Mouse (Mus musculus) cerebellum, adult 11 months (tissue): ENCODE measurements at regions not wholly inside any gene's neighbourhood (a gene's known extent, or its start where the extent isn't known, plus 50 kb on each side); places are given as distances from the start of the nearest gene placed in this dataset.

ENCODE experiments used
- DNase-seq: peaks from one replicate; pipeline ENCODE4 v3.0.0; 2022

DNA sequence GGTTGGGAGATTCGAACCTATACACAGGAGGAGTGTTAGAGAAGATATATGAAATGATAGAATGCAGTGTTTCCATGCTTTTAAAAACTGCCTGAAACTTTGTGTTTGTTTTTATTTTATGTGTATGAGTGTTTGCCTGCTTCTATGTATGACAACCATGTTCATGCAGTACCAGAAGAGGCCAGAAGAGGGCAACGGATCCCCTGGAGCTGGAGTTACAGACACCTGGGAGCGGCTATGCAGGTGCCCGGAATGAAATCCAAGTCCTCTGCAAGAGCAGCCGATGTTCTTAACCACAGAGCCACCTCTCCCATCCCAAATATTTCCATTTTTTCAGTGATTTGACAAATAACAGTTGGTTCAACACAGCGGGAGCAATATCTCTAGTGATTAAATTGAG lies 247.5 kb upstream of the Dio3 start:
- DNase-seq = no peak

GRCm38 (mm10) chr12:110035171-110035570 lies 243.7 kb upstream of the Dio3 start:
- no peak for DNase-seq

GRCm38 (mm10) chr12:110040682-110041081 lies 238.2 kb upstream of the Dio3 start:
- no peak for DNase-seq

GRCm38 (mm10) chr12:110041782-110042181 lies 237.1 kb upstream of the Dio3 start:
- no peak for DNase-seq

DNA sequence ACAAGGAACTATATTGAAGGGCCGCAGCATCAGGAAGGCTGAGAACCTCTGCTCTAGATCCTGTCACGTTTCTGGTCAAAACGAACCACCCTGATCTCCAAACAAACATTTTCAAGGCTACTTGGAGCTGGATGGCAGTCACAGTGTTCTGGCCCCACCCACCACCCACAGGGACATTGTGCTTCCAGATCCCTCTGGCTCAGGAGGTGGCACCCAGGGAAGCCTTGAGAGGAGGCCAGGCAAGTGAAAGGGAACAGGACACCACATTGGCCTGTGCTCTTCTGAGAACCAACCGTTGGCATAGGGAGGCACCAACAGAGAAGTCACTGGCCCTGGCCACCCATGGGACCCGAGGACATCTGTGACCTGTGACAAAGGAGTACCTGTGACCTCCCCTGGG lies 234.6 kb upstream of the Dio3 start:
- DNase-seq = no peak

DNA sequence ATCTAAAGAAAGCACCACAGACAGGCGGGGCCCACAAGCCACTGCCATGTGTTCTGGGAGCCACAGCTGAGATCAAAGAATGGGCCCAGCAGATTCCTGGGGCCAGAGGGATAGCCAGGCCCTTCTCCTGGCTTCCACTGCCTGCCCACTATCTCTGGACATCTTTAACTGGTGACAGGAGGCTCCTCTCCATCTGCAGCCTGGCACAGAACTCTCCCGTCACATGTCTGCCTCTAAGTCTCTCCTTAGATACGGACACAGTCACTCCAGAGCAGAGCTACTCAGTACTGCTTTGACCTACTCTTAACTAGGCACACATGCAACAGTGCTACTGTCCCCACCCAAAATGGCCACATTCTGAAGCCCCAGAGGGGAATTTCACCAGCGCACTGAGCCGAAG lies 234.1 kb upstream of the Dio3 start:
- no peak for DNase-seq

- DNase-seq = no peak
Observed at GRCm38 (mm10) chr12:110045770-110046330, 233.0 kb upstream of the Dio3 start.

DNA sequence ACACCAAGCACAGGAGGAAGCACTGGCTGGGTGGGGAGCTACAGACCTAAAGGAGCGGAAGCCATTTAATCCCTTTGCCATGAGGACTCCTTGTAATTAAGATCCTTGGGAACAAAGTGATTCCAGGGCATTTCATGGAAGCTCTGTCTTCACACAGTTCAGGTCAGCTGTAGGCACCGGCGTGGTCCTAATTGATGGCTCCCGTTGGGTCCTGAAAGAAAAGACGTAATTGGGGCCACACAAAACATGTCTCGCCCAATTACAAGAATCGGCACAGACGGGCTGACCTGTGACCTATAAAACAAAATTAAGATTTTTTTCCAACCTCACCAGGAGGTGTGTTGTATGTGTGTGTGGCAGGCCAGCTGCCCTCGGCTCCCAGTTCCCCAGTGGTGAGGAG lies 232.3 kb upstream of the Dio3 start:
- DNase-seq = no peak

DNA sequence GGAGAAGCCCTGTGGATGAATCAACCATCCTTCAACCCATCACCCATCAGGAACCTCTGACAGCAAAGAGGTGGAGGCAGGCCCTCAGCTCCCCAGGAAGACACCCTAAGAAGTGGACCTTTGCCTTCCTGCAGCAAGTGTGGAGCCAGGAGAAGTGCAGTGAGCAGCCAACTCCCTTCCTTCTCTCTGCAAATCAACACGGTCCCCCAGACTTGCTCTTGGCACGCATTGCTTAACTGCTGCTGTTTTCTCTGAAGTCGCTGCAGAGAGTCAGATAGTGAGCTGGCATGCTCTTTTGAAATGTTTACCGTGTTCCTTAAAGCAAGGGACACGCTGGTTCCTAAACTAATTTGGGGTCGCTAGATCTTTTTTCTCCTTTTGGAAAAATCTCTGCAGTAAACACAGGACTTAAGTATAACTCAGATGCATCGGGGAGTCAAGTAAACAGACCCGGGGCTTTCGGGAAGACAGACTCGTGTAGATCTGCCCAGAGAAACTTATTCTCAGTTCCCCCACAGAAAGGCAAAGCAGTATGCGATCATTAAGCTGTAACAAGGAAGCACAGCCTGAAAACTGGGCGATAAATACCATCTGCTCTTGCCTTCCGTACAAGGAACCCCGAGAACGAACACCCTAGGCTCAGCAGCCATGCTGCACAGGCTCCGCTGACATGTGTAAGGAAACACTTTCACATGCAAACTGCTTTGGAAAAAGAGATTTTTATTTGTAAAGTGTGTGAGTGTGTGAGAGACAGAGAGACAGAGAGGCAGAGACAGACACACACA lies 231.2 kb upstream of the Dio3 start:
- no peak for DNase-seq

DNA sequence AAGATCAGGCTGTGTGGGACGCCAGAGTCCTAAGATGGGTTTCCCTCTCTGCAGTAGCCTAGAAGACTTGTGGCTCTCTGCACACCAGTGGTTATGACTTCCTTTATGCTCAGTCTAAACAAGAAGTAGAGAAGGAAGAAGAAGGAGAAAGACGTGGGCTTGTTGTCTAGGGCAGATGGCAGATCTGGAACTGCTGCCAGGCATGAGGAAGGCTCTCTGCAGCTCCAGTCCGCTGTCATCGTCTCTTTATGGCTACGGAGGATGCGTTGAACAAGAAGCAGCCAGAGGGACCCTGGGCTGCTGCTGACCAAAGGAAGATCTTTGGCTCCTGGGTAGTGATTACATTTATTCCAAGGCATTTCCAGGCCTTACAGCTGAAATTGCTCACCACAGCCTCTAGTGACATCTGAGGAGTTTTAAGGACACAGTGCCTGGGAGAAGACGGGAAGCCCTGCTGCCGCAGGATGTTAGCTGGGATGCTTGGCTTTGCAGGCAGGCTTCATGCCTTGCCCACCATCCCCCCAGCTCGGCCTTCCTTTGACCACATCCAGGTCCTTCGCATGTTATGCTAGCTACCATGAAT lies 229.6 kb upstream of the Dio3 start:
- DNase-seq = no peak

DNA sequence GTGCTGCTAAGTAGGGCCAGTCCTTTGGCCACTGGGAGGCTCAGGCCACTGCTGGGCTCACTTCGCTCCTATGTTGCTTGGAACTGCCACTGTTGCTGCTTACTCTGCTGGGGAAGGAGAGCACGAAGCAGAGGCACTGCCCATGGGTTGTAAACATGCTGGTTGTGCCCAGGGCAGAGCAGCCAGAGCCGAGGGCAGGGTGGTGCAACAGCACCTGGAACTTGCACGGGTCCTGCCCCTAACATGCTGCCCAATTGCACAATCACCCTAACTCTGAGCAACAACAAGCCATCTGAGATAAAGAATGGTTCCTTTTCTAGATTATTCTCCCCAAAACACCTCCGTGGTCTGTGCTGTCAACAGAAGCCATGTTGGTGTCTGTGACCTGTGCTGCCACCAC lies 219.5 kb upstream of the Dio3 start:
- no peak for DNase-seq

DNA sequence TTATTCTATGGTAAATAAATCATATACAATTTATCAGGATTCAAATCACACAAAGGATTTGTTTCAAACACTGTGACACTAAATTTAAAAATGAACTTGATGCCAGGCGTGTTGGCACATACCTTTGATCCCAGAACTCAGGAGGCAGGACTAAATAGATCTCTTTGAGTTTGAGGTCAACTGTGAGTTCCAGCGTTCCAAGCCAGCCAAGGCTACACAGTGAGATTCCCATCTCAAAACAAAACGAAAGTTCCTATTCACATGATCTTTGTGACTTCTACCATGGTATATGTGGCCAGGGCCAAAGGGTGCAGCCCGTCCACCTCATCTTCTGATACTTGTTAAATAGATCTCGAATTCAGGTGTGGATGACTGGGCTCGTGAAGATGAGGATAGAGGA lies 216.9 kb upstream of the Dio3 start:
- no peak for DNase-seq

DNA sequence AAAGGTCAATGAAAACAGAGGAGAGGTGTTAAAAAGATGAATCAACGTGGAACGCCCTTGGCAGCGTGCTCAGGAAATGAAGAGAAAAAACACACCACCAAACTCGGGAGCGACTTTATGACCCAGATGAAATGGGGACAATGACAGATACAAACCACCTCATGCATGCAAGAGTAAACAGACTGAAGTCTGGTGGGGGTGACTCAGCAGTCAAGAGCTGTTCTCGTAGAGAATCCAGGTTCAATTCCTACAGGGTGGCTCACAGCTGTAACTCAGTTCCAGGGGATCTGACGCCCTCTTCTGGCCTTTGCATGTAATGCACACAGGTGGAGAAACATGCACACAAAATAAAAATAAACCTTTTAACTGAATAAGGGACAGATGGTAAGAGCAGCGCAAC lies 215.9 kb upstream of the Dio3 start:
- no peak for DNase-seq

GRCm38 (mm10) chr12:110066361-110066885 lies 212.4 kb upstream of the Dio3 start:
- DNase-seq = no peak

- DNase-seq = no peak
Observed at GRCm38 (mm10) chr12:110070506-110070905, 208.4 kb upstream of the Dio3 start.

DNA sequence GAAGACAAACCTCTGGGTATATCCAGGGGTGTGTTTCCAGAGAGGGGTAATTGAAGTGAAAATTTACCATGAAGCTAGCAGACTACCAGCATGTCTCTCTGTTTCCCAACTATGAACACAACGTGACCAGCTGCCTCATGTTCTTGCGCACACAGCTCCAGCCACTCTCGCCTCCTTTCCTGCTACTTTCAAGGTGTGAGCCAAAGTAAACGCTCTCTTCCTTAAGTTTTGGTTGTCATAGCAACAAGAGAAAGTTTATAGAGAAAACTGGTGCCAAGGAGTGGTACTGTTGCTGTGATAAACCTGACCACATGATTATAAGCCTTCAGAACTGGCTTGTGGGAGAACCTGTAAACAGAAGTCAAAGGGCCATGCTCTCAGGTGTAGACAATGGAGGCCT lies 207.0 kb upstream of the Dio3 start:
- DNase-seq = no peak

DNA sequence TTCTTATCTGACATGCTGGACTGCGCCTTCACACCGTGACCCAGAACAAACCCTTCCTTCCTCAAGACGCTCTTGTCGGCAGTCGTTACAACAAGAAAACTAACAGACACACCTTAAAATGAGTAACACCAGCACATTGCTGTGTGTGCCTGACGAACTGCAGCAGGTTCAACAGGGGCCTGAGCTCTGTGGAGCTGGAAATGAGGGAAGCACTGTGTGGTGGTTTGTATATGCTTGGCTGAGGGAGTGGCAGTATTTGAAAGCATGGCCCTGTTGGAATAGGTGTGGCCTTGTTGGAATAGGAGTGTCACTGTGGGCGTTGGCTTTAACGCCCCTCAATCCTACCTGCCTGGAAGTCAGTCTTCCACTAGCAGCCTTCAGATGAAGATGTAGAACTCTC lies 203.9 kb upstream of the Dio3 start:
- DNase-seq = no peak

DNA sequence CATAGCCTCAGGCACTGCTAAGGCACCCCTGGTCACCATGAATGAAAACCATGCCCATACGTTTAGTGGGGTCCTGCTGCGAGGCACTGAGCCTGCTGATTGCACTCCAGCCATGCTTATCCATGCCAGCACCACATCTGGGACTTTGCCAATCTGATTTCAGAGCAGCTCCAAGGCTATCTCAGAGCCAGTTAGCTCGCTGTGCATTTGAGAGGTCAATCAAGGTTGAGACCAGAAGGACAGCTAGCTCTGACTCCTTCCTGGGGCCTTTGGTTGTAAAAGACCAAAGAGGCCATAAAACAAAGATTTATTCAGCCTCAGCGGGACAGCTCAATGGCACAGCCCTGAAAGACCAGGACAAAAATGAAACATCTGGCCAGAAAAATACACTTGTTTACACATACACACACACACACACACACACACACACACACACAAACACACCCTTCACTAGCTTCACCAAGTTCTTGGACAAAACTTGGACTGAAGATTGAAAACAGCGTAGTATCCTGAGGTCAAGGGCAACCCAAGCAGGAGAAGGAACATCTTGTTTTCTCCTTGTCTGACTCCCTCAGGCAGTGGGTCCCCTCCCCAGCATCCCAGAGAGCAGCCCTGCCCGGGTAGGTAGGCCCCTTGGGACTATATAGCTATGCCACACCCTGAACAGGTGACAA lies 201.5 kb upstream of the Dio3 start:
- no peak for DNase-seq

- DNase-seq = no peak
Observed at GRCm38 (mm10) chr12:110078081-110078505, 200.8 kb upstream of the Dio3 start.

GRCm38 (mm10) chr12:110081831-110082615 lies 196.8 kb upstream of the Dio3 start:
- no peak for DNase-seq

DNA sequence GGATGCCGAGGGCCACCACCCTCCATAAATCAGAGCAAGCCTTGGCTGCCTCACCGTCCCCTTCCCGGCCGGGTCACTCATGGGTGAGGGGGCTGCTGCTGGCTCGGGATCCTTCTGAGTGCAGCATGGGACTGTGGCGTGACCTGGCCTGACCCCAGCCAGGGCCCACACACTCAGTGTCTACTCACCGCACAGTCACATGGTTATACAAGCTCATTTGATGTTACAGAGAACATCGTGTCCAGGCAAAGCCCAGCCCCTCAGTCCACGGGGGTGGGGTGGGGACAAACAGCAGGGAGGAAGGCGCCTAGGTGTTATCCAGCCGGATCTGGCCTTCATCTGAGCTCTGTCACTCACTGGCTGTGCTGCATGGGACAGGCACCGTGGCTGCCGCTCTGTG lies 195.9 kb upstream of the Dio3 start:
- no peak for DNase-seq

DNA sequence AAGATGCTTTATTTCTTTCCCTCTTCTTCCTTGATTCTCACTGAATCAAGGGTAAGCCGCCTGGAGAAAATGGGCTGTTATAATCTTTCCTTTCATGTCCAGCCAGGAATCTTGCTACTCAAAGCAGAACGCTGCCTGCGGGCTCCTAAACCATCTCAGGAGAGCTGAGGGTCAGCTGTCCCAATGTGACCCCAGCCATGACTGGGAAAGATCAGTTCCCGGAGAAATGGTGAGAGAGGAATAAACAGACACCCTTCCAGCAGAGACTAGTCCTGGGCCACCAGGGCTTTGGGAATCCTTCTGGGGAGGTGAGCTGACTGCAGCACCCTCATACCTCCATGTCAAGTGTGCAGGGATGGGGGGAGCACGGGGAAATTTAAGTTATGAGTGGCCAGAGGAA lies 195.4 kb upstream of the Dio3 start:
- no peak for DNase-seq

DNA sequence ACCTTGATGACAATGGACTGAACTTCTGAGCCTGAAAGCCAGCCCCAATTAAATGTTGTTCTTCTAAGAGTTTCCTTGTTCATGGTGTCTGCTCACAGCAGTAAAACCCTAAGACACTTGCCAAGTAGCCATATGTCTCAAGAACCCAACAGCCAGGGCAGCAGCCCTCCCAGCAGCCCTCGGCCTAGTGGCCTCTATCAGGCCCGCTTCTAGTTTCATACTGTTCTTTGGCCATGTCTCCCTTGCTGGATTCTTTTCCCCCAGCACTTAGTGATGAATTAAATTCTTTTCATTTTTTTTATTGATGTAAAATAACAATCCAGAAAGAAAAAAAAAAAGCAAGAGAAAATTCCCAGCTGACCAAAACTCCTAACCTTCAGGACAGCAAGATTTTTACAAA lies 191.9 kb upstream of the Dio3 start:
- no peak for DNase-seq
